In the genomic region with DNA sequence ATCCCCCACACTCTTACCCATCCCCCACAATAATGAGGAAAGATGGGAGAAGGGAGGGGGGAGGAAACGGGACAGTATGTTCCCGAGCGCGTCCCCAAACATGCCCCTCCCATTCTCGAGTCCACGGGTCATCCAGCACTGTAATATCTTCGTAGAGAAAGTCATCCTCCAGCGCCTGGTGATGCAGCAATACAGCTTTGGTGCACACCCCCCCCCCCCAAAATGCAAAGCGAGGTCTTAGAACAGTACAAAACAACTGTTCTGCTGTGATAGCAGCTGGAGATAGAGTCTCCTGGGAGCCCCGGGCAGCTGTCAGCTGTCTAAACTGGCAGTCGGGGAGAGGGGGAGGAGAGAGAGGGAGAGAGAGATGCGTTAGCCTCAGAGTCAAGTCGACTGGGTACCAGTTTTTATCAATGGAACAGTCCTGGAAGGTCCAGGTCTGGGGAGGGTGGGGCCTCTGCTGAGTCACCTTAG, we compare ENCODE assay signal across 9 mouse cellular contexts. TPM values are rescaled to one million over a fixed set of nuclear protein-coding genes. Genes with fewer than 3 reads are reported as not detected.
DNase-seq lines count a peak whose midpoint lies in the region; ATAC-seq and TF ChIP-seq lines count a peak whose summit lies in the region.
"Had no signal": no experiment of that assay in that cellular context is flagged by ENCODE, and none has a peak within 500 bp of the region (broad histone marks: within the 10 kb centered on the region; RNA-seq: fewer than 3 reads in every experiment).

No protein-coding gene starts in this region.

- DNase-seq in intestine, embryonic 14.5 days (ENCODE audit: low spot score): no peak
- peak; percentile 36 for DNase-seq in R1 (ENCODE audit: low read depth, low spot score)
- DNase-seq in hindbrain, embryonic 11.5 days (ENCODE audit: low spot score): peak; percentile 67
- no peak for DNase-seq in right cerebral cortex, adult 2 months (ENCODE audit: low spot score in 2 of 2)
- DNase-seq in left cerebral cortex, adult 2 months (ENCODE audit: extremely low spot score in 1 of 2, low spot score in 2 of 2): no peak
- DNase-seq in urinary bladder, postnatal 25 days (ENCODE audit: low spot score): no peak

- no peaks in the 10 kb centered on the region for H3K4me1 ChIP-seq in intestine, embryonic 14.5 days (replicated peaks; ENCODE audit: control insufficient read depth, insufficient read depth, low read length)
- H3K4me1 ChIP-seq in intestine, embryonic 16.5 days (ENCODE audit: control insufficient read depth, insufficient read depth, low read length): peaks cover 15% of the 10 kb centered on the region
- H3K4me1 ChIP-seq in hindbrain, embryonic 11.5 days (replicated peaks; ENCODE audit: control insufficient read depth, insufficient read depth, low read length): 0 out of 2 replicates have a peak, but pooled peaks cover 3% of the 10 kb centered on the region

- TF ChIP-seq CTCF in left cerebral cortex, adult 2 months (IDR thresholded peaks at IDR 0.05): no peak

- no peaks in the 10 kb centered on the region for H3K9me3 ChIP-seq in intestine, embryonic 14.5 days (ENCODE audit: control insufficient read depth, low read length)
- H3K9me3 ChIP-seq in intestine, embryonic 16.5 days (ENCODE audit: control insufficient read depth, low read length): no peaks in the 10 kb centered on the region
- no peaks in the 10 kb centered on the region for H3K9me3 ChIP-seq in hindbrain, embryonic 11.5 days (ENCODE audit: control insufficient read depth, low read length)

- no peak overlapping the region for H3K9ac ChIP-seq in intestine, embryonic 14.5 days (ENCODE audit: low read length)
- no peak overlapping the region for H3K9ac ChIP-seq in intestine, embryonic 16.5 days (ENCODE audit: low read depth, low read length)
- H3K9ac ChIP-seq in hindbrain, embryonic 11.5 days (ENCODE audit: low read depth, low read length): no peak overlapping the region

- H3K27ac ChIP-seq in intestine, embryonic 14.5 days (ENCODE audit: low read depth): no peak overlapping the region
- no peak overlapping the region for H3K27ac ChIP-seq in intestine, embryonic 16.5 days (ENCODE audit: low read length)
- H3K27ac ChIP-seq in hindbrain, embryonic 11.5 days (ENCODE audit: low read depth, low read length): no peak overlapping the region
- no peak overlapping the region for H3K27ac ChIP-seq in left cerebral cortex, adult 2 months
- H3K27ac ChIP-seq: macrophage had no signal

- intact Hi-C loops in left cerebral cortex, adult 2 months (cut with DNase I): no loop called here

- no peaks in the 10 kb centered on the region for H3K27me3 ChIP-seq in intestine, embryonic 14.5 days (replicated peaks; ENCODE audit: control insufficient read depth, insufficient read depth, low read length)
- no peaks in the 10 kb centered on the region for H3K27me3 ChIP-seq in intestine, embryonic 16.5 days (replicated peaks; ENCODE audit: control insufficient read depth, insufficient read depth, low read length)
- no peaks in the 10 kb centered on the region for H3K27me3 ChIP-seq in hindbrain, embryonic 11.5 days (ENCODE audit: control insufficient read depth, insufficient read depth, low read length)

- no peaks in the 10 kb centered on the region for H3K36me3 ChIP-seq in intestine, embryonic 14.5 days (ENCODE audit: control insufficient read depth, insufficient read depth, low read length)
- H3K36me3 ChIP-seq in intestine, embryonic 16.5 days (ENCODE audit: control insufficient read depth, insufficient read depth, low read length): no peaks in the 10 kb centered on the region
- no peaks in the 10 kb centered on the region for H3K36me3 ChIP-seq in hindbrain, embryonic 11.5 days (ENCODE audit: control insufficient read depth, insufficient read depth, low read length)

- 23% methylated on average over 13 of the region's 13 CpGs for WGBS in intestine, embryonic 14.5 days
- WGBS in intestine, embryonic 16.5 days: 30% methylated on average over 13 of the region's 13 CpGs
- 32% methylated on average over 13 of the region's 13 CpGs for WGBS in hindbrain, embryonic 11.5 days

- H3K4me2 ChIP-seq in intestine, embryonic 14.5 days (ENCODE audit: low read length): peak overlapping the region; percentile 14; the same call in 1 of the 2 replicates
- H3K4me2 ChIP-seq in intestine, embryonic 16.5 days (ENCODE audit: low read depth, low read length): no peak overlapping the region
- H3K4me2 ChIP-seq in hindbrain, embryonic 11.5 days (replicated peaks; ENCODE audit: low read depth, low read length): peak overlapping the region; percentile 19; the same call in 1 of the 2 replicates

- no peak for ATAC-seq in intestine, embryonic 14.5 days (replicated peaks; ENCODE audit: low FRiP score, low TSS enrichment, low read depth)
- ATAC-seq in intestine, embryonic 16.5 days: no peak
- peak; percentile 73; the same call in 1 of the 2 replicates for ATAC-seq in hindbrain, embryonic 11.5 days (ENCODE audit: low FRiP score)
- ATAC-seq in megakaryocyte-erythroid progenitor cell, adult 5-6 weeks (replicated peaks; ENCODE audit: low FRiP score, low TSS enrichment, poor library complexity, severe bottlenecking): peak; percentile 86

- H3K4me3 ChIP-seq in intestine, embryonic 14.5 days (ENCODE audit: low read depth, low read length): no peak overlapping the region
- no peak overlapping the region for H3K4me3 ChIP-seq in intestine, embryonic 16.5 days (ENCODE audit: low read length)
- H3K4me3 ChIP-seq in hindbrain, embryonic 11.5 days (ENCODE audit: low read depth, low read length): no peak overlapping the region
- H3K4me3 ChIP-seq in left cerebral cortex, adult 2 months: no peak overlapping the region

RNA-seq across cellular contexts. Expression of a gene that starts 11.0 kb away (rescaled TPM):
- 6.1 and 7.7 TPM in 2 replicates for polyA plus RNA-seq in intestine, embryonic 14.5 days (2014; fragmentation: Nextera tagmentation; extraction: Ambion mirVana)
- polyA plus RNA-seq in intestine, embryonic 16.5 days (2015; fragmentation: Nextera tagmentation; extraction: Ambion mirVana): 2.0 and 3.2 TPM in 2 replicates
- polyA plus RNA-seq in hindbrain, embryonic 11.5 days (2014; fragmentation: Nextera tagmentation; extraction: Ambion mirVana): 4.0 and 8.4 TPM in 2 replicates
- 16.1 TPM in 1 of 2 replicates, not detected in the other for total RNA-seq in megakaryocyte-erythroid progenitor cell, adult 5-6 weeks (2014; fragmentation: Nextera tagmentation)
- not detected in 2 replicates for total RNA-seq in megakaryocyte-erythroid progenitor cell, adult 5-6 weeks (2017)
- total RNA-seq in left cerebral cortex, adult 2 months (2021): 10 to 100 TPM; 29.1 to 38.0 TPM
- polyA plus RNA-seq: macrophage had no signal

RNA-seq across cellular contexts. Expression of a gene that starts 16.5 kb away (rescaled TPM):
- polyA plus RNA-seq in intestine, embryonic 14.5 days (2014; fragmentation: Nextera tagmentation; extraction: Ambion mirVana): 2.8 and 12.4 TPM in 2 replicates
- 0.65 and 0.93 TPM in 2 replicates for polyA plus RNA-seq in intestine, embryonic 16.5 days (2015; fragmentation: Nextera tagmentation; extraction: Ambion mirVana)
- 1.5 and 3.1 TPM in 2 replicates for polyA plus RNA-seq in hindbrain, embryonic 11.5 days (2014; fragmentation: Nextera tagmentation; extraction: Ambion mirVana)
- total RNA-seq in megakaryocyte-erythroid progenitor cell, adult 5-6 weeks (2014; fragmentation: Nextera tagmentation): 0.83 and 1.4 TPM in 2 replicates
- 2.3 and 3.1 TPM in 2 replicates for total RNA-seq in megakaryocyte-erythroid progenitor cell, adult 5-6 weeks (2017)
- 10 to 100 TPM; 15.1 to 19.2 TPM for total RNA-seq in left cerebral cortex, adult 2 months (2021)

RNA-seq across cellular contexts. Expression of a gene that starts 17.4 kb away (rescaled TPM):
- polyA plus RNA-seq in intestine, embryonic 14.5 days (2014; fragmentation: Nextera tagmentation; extraction: Ambion mirVana): 35.1 and 42.0 TPM in 2 replicates
- polyA plus RNA-seq in intestine, embryonic 16.5 days (2015; fragmentation: Nextera tagmentation; extraction: Ambion mirVana): 28.6 and 33.7 TPM in 2 replicates
- polyA plus RNA-seq in hindbrain, embryonic 11.5 days (2014; fragmentation: Nextera tagmentation; extraction: Ambion mirVana): 27.5 and 34.0 TPM in 2 replicates
- total RNA-seq in megakaryocyte-erythroid progenitor cell, adult 5-6 weeks (2014; fragmentation: Nextera tagmentation): 19.5 and 28.4 TPM in 2 replicates
- total RNA-seq in megakaryocyte-erythroid progenitor cell, adult 5-6 weeks (2017): 10.2 and 16.8 TPM in 2 replicates
- 10 to 100 TPM; 42.3 to 43.0 TPM for total RNA-seq in left cerebral cortex, adult 2 months (2021)

RNA-seq across cellular contexts. Expression of a gene that starts 40.4 kb away (rescaled TPM):
- polyA plus RNA-seq in intestine, embryonic 14.5 days (2014; fragmentation: Nextera tagmentation; extraction: Ambion mirVana): 254 and 279 TPM in 2 replicates
- polyA plus RNA-seq in intestine, embryonic 16.5 days (2015; fragmentation: Nextera tagmentation; extraction: Ambion mirVana): 273 and 293 TPM in 2 replicates
- 237 and 257 TPM in 2 replicates for polyA plus RNA-seq in hindbrain, embryonic 11.5 days (2014; fragmentation: Nextera tagmentation; extraction: Ambion mirVana)
- 194 and 207 TPM in 2 replicates for total RNA-seq in megakaryocyte-erythroid progenitor cell, adult 5-6 weeks (2014; fragmentation: Nextera tagmentation)
- total RNA-seq in megakaryocyte-erythroid progenitor cell, adult 5-6 weeks (2017): 46.6 and 78.6 TPM in 2 replicates
- 100 to 1,000 TPM; 244 to 274 TPM for total RNA-seq in left cerebral cortex, adult 2 months (2021)

Comparison
In these comparisons a context has a peak if more than half of its experiments do, and no peak if none do; other contexts are left out.
1. ATAC-seq: peak in hindbrain, embryonic 11.5 days (single experiment) and megakaryocyte-erythroid progenitor cell, adult 5-6 weeks (single experiment); none in intestine, embryonic 14.5 days (single experiment) and intestine, embryonic 16.5 days (single experiment).
2. DNase-seq: peak in R1 (single experiment) and hindbrain, embryonic 11.5 days (single experiment); none in intestine, embryonic 14.5 days (single experiment), right cerebral cortex, adult 2 months (0 of 2), left cerebral cortex, adult 2 months (0 of 2) and urinary bladder, postnatal 25 days (single experiment).